Mouse (Mus musculus) v-Abl transformed pro-B cells (cell line): Measurements from ENCODE around the gene Tbc1d14.

Experiments
- in situ Hi-C, 2 experiments: fragments of 400-800 bp; cut with MboI; formaldehyde crosslinking; loops; one replicate each; pipeline ENCODE4 v1.15.1; 2025; ENCODE audit not compliant: unreplicated experiment in 2 of 2

The Tbc1d14 gene

DNA sequence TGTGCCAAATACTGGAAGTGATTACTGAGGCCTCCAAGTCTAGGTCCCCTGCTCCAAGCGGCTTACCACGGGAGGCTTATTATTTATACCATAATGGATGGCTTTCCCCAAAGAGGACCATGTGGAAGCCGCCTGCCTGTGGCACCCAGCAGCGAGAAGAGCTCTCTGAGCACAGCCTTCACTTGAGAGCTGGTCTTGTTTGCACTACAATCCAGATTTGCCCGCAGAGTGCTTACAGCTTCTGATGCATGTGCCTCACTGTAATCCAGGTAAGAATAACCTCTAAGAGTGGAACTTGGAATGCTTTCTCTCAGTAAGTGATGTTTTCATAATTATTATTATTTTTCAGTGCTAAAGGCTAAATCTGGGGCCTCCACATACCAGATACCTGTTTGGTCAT lies 34.0 kb downstream of the Tbc1d14 start:
- in situ Hi-C loops: loop anchor here in 1 of 2 experiments (25.0 kb wide), 1 partner anchor 503 kb away; no protein-coding TSS in a partner anchor

DNA sequence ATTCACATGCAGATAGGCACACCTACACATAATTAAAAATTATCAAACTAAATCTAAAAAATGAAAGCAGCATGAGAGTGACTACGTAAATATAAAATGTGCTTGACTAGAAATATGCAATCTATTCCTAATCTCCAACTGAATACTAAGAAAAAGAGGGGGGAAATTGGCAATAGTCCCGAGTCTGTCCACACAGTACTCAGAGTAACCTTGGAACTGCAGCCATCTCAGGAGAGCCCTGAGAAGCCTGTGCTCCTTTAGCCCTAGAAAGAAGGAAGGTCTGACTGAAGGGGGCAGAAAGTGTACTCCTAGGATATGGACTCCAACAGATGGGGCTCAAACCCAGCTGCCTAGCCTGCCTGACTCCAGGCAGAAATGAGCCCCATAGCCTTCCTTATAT lies 34.5 kb downstream of the Tbc1d14 start:
- in situ Hi-C loops: loop anchor here in 1 of 2 experiments (25.0 kb wide), 1 partner anchor 504 kb away; no protein-coding TSS in a partner anchor

DNA sequence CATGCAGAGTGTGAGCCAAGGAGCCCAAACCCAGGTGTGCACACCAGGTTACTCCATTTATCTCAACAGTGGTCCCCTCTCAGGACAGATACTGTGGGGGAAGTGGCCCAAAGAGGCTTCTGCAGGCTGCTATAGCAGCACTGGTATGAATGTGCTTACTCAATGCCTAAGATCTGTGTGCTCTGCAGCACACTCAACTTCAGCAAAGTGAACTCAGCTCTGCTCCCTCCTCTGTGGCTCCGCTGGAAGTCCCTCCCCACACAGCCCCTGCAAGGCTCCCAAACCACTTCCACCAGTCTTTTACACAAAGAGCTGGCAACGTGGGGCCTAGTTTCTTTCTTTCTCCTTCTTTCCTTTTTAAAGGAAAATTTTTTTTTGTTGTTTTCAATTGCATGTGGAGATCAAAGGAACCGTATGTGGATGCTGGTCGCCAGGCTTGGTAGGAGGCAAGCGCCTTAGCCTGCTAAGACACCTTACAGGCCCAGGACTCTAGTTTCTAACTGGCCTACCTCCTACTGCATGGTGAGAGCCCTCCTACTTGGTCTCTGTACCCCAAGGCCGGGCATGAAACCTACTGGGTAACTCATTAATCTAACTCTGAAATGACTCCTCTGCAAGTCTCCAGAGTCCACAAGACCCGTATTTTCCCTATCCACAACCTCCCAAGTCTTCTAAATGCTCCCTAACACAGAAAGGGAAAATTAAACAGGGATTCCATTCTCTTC lies 35.3 kb downstream of the Tbc1d14 start:
- in situ Hi-C loops: loop anchor here in 1 of 2 experiments (25.0 kb wide), 1 partner anchor 505 kb away; no protein-coding TSS in a partner anchor

DNA sequence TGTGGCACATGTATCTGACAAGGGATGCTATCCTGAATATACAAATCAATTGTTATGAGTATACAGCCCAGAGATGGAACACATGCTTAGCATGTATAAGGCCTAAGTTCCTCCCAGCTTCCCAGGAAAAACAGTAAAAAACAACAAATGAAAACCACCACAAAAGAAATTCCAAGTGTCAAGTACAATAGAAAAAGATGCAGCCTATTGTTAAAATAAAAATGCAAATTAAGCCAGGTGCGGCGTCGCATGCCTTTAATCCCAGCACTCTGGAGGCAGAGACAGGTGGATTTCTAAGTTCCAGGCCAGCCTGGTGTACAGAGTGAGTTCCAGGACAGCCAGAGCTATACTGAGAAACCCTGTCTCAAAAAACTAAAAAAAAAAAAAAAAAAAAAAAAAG lies 36.2 kb downstream of the Tbc1d14 start:
- in situ Hi-C loops: loop anchor here in 1 of 2 experiments (25.0 kb wide), 1 partner anchor 505 kb away; no protein-coding TSS in a partner anchor

DNA sequence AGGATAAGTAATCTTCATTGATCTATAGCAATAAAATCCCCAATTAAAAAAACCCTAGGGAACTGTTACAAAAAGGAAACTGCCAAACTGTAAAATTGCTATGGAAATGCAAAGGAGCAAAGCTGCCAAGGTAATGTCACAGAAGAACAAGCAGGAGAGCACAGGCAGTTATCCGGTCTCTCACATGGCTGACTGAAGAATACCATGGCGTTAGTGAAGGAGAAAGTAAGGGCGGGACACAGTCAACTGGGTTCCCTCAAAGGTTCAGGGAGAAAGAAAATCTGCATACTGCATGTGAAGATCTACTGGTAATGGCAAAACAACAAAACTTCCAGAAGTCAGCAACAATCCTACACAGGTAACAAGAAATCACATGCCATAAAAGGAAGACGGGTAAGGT lies 36.8 kb downstream of the Tbc1d14 start:
- in situ Hi-C loops: loop anchor here in 1 of 2 experiments (25.0 kb wide), 1 partner anchor 506 kb away; no protein-coding TSS in a partner anchor

DNA sequence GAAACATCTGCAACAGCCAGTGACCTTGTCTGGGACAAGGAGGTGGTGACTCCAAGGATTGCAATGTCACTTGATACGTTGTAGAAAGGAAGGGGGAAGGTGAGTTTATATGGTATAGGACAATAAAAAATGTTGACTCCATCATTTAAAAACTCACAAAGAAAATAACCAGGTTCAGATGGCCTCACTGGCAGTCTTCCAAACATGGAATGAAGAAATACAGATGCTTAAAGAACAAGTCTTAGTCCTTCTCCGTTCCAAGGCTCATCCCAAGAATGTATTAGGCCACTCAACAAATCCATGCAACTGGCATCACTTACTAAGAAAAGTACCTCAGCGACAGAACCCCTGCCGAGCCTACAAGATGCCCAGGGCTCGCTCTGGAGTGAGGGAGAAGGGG lies 38.6 kb downstream of the Tbc1d14 start:
- in situ Hi-C loops: loop anchor here in 1 of 2 experiments (25.0 kb wide), 1 partner anchor 508 kb away; no protein-coding TSS in a partner anchor

DNA sequence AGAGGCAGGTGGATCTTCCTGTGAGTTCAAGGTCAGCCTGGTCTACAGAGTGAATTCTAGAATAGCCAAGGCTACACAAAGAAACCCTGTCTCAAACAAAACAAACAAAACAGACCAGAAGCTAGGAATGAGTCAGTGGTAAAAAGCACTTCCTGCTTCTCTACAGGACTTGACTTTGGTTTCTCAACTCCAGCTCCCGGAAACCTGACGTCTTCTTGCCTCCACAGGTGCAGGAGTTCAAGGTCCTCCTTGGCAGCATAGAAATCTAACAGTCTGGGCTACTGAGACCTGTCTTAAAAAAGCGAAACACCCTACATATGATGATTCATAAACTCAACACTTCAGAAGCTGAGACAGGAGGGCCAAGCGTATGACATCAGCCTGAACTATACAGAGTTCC lies 39.2 kb downstream of the Tbc1d14 start:
- in situ Hi-C loops: loop anchor here in 1 of 2 experiments (25.0 kb wide), 1 partner anchor 508 kb away; no protein-coding TSS in a partner anchor

DNA sequence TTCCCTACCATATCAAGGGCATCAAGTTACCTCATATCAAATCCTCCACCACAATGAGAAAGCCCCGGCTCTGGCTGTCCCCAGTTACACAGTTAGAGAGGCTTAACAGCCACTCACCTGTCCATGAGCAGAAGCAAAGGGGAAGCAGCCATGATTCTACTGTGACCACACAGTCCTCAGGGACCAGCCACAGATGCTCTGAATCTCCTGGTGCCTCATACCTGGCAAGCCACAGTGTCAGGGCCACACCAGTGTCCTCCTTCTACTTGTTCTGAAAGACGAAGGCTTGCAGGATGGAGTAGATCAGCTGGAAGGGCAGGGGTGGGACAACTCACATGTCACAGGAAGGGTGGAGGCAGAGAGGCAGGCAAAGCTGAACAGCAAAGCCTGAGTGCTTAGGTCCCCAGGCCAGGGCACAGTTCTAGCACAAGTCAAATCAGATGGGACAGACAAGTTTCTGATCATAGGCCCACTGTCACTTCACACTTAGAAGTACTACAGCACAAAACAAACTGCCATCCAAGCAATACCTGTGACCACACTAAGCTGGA lies 39.9 kb downstream of the Tbc1d14 start:
- in situ Hi-C loops: loop anchor here in 1 of 2 experiments (25.0 kb wide), 1 partner anchor 509 kb away; no protein-coding TSS in a partner anchor

DNA sequence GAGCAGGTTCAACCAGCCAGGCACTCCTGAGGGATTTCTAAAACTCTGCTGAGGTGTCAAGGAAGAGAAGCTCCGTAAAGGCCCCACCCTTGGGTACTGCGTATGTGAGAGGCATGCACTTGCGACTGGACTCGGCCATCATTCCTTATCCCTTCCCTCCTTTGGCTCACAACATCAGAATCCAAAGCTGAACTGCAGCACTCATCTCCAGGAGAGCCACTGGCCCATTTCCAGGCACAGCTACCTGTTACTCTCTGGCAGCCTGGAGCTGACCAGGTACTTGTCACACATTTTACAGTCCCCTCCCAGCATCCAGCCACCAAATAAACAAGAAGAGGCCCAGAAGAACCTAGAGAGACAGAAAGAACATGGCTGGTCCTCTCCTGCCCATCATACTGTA lies 40.7 kb downstream of the Tbc1d14 start:
- in situ Hi-C loops: loop anchor here in 1 of 2 experiments (25.0 kb wide), 1 partner anchor 510 kb away; no protein-coding TSS in a partner anchor

DNA sequence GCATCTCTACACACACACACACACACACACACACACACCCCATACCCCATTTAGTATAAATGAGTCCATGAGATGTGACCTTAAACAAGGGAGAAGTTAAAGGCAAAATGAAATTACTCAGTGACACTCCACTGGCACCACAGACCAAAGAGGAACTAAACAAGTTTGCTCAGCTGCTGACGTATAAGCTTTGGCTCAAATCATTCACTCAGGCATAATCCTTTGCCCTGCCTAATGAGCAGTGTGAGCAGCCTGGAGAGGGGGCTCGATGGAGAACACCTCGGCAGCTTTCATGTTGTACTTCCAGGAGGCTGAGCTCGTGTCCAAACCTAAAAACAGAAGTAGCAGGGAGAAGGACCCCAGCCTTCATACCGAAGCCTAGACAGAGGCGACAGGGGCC lies 43.8 kb downstream of the Tbc1d14 start:
- in situ Hi-C loops: no loop called here

DNA sequence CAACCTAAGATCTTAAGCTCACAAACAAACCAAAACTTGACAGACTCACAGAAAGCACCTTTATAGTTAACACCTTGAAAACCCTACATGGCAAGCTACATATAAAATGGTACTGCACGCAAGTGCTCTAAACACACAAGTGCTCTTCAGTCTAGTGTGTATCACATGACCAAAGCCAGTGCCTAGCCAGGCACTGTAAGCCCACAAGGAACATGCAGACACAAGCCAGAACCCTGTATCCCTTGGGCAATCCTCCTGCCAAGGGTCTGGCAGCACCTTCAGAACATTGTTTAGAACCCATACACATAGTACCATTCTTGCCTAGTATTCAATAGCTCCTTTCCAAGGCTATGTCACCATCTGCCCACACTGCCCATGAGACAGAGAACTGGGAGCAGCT lies 48.3 kb downstream of the Tbc1d14 start:
- in situ Hi-C loops: no loop called here

DNA sequence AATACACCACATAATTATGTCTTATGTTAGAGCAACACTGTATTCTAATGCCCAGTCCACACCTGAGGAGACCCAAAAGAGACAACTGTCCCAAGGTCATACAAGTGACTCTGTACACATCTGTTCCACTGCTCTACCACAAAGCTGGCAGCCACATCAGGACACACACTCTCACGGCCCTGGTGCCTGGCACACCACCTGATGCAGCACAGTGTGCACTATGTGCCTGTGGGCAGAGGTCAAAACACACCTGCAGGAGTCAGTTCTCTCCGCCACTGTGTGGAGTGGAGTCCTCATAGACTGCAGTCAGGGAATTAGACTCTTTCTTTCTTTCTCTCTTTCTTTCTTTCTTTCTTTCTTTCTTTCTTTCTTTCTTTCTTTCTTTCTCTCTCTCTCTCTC lies 52.1 kb downstream of the Tbc1d14 start:
- in situ Hi-C loops: no loop called here

DNA sequence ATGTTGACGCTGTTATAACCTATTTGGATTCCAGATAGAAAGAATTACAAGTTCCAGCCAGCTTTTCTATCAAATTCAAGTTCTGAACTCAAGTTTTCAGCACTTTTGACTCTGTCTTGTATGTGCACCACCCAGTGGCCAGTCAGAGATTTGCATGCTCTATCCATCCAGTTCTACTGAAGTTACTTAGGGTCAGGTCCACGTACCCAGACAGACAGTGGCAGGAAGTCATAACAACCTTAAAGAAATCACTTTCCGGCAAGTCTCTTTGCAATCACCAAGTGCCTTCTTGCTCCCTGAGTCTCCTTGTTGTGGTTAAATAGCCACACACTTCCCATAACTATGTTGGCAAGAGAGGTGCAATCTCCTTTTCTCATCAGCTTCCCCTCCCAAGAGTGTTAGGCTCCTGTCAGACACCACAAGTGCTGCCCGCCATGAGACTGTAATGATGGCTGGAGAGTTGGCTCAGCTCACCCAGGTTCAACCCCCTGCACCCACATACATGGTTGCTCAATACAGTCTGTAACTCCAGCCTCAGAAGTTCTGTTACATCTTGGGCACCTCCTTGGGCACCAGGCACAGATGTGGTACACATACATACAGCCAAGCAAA lies 54.4 kb downstream of the Tbc1d14 start:
- in situ Hi-C loops: no loop called here

DNA sequence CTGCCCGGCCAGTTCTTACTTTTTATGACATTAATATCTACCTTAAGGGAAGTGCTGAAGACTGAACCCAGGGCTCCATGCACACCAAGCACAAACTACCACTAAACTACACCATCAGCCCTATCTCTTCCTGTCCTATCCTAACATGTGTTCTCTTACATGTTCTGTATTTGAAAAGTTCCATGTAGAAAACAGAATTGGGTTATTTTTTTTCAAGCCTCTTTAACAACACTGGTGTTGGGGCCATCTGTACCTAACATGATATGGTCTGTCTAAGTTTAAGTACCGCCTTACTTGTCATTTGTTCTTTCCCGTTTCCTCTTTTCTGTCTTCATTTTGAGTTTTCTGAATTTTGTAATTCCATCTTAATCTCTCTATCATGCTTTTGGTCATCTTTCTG lies 56.7 kb downstream of the Tbc1d14 start:
- in situ Hi-C loops: no loop called here

DNA sequence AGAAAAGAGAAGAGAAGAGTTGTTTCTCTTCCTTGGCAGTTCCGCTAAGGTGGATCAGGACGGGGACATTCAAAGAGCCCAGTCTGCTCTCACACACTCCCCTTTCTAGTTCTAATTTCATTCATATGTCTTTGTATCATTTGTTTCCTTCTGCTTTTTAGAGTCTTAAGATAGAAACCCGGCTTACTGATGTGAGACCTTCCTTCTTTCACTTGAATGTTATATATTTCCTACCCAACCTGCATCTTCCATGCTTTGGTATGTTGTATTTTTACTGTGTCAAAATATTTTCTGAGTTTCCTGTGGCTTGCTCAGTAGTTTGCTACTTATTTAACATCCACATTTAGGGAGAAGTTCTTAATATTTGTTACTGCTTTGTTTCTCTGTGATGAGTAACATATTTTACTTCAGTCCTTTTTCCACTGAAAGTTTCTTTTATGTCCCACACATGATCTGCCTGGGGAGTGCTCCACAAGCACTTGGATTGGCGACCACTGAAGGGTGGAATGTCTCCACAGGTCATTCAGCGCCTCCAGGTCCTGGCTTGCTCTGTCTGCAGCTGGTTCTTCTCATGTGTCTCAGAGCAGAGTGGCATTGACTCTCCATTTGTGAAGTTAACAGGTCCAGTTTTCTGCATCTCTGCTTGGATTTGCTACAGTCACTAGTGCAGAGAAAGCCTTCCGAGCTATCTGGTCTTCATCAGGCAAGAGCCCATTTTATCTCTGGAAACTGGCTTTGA lies 57.5 kb downstream of the Tbc1d14 start:
- in situ Hi-C loops: no loop called here

DNA sequence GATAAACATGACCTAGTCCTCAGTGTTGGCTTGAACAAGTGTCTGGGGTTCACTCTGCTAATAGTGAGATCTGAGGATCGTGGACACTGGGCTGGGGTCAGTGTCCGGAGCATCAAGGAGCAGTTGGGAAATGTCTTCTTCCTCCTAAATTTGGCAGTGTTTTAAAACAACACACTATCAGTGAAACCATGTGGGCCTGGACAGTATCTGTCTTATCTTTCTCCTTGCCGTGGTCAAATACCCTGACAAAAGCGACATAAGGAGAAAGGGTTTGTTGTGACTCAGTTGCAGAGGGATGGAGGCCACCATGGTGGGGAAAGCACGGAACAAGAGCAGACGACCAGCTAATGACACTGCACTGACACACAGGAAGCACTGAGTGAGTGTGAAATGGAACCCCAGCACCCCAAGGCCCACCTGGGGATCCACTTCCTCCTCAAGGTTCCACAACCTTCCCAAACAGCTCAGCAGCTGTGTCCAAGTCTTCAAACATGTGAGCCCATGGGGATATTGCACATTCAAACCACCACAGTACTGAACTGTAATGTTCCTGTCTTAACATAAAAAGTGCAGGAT lies 58.5 kb downstream of the Tbc1d14 start:
- in situ Hi-C loops: loop anchor here (5.0 kb wide), 2 partner anchors 48 to 57 kb away; no protein-coding TSS in a partner anchor

DNA sequence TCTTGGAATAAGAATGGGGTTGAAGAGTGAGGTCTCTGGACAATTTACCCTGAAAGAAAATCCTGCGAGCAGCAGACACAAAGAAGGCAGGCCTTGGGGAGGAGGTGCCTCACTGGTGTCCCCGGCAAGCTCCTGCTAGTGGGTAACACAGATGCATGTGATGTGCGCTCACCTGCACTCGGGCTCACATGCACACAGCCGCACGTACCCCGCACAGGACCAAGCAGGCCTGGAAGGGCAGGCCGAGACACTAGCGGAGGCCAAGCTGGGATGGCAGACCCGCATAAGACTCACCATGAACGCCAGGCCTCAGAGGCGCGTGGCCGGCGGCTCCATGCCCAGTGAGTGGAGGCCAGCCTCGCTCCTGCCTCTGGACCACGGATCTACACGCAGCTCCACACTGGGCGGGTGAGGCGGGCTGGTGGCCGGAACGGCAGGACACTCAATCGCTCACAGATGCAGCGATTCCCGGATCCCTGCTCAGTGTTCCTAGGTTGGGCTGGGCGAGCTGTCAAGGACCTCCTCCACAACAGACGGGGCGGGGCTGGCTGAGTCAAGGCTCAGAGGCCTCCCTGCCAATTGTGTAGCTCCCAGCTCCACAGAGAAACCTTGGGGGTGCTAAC lies 62.8 kb downstream of the Tbc1d14 start:
- in situ Hi-C loops: loop anchor here (5.0 kb wide), 2 partner anchors 52 to 53 kb away; no protein-coding TSS in a partner anchor

DNA sequence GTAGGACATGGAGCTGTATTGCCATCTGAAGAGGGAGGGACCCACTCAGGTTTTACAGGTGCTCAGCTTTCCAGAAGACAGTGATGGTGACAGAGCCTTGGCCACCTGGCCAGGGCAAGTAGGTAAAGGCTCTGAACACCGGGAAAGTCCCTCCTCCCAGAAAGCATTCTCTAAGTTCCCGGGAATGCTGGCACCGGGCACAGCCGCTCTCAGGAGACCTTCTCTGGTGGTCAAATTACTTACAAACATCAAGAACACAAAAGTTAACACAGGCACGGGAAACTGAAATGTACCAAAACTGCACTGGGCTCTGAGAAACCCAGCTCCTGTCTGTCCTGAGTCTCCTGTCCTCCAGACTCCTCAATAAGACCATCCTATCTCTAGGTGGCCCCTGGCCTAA lies 63.4 kb downstream of the Tbc1d14 start:
- in situ Hi-C loops: loop anchor here (5.0 kb wide), 3 partner anchors 42 to 53 kb away; no protein-coding TSS in a partner anchor

DNA sequence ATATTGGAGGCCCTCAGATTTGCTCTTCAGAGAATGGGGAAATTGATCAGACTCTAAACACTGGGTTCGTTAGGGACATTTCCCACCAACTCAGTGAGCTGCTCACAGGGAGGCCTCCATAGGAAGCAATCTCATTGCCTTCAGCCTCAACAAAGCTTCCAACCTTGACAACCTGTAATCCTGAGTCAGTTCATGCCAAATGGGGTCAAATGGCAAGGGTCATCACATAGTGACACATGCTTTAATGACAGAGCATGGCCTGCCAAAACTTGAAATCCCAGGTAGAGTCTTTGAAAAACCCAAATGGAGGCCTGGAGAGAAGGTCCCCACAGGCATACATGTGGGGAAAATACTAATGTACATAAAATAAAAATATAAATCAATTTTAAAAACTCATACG lies 66.2 kb downstream of the Tbc1d14 start:
- in situ Hi-C loops: loop anchor here in 1 of 2 experiments (5.0 kb wide), 1 partner anchor 40 kb away; no protein-coding TSS in a partner anchor
